9 mouse cellular contexts compared by ENCODE assay signal in genomic region chr11:107385306-107385705, GRCm38 (mm10).
DNase-seq lines count a peak whose midpoint lies in the region; ATAC-seq lines count a peak whose summit lies in the region.
"Had no signal": no experiment of that assay in that cellular context is flagged by ENCODE, and none has a peak within 500 bp of the region (broad histone marks: within the 10 kb centered on the region; RNA-seq: fewer than 3 reads in every experiment).

No protein-coding gene starts in this region.

- no peak for ATAC-seq in forebrain, embryonic 11.5 days (replicated peaks; ENCODE audit: low FRiP score)
- no peak for ATAC-seq in forebrain, embryonic 16.5 days
- ATAC-seq in granulocyte monocyte progenitor cell, adult 5-6 weeks (replicated peaks; ENCODE audit: poor library complexity, severe bottlenecking), result peak; percentile 14; the same call in 1 of the 2 replicates

- no peaks in the 10 kb centered on the region for H3K36me3 ChIP-seq in forebrain, embryonic 11.5 days (ENCODE audit: control insufficient read depth, insufficient read depth, low read length)
- no peaks in the 10 kb centered on the region for H3K36me3 ChIP-seq in forebrain, embryonic 16.5 days (ENCODE audit: control insufficient read depth, insufficient read depth)
- H3K36me3 ChIP-seq: heart, embryonic 15.5 days had no signal

- DNase-seq in forebrain, embryonic 11.5 days (ENCODE audit: low spot score), result peak; percentile 65
- DNase-seq in retina, embryonic 14.5 days (ENCODE audit: low spot score), result peak; percentile 22
- DNase-seq in retina, postnatal 1 day, result no peak
- DNase-seq in natural killer cell, adult 2 months (ENCODE audit: low spot score in 2 of 2), result peak; percentile 67 to 72
- no peak for DNase-seq in layer of hippocampus, postnatal 14 days (ENCODE audit: low spot score in 2 of 2)
- no peak for DNase-seq in right cerebral cortex, adult 18-20 months

- H3K4me1 ChIP-seq in forebrain, embryonic 11.5 days (replicated peaks; ENCODE audit: control insufficient read depth, insufficient read depth, low read length), result peaks cover 6% of the 10 kb centered on the region; the same call in 1 of the 2 replicates
- peaks cover 20% of the 10 kb centered on the region for H3K4me1 ChIP-seq in forebrain, embryonic 16.5 days (replicated peaks; ENCODE audit: control insufficient read depth, insufficient read depth, low read length)

- no peak overlapping the region for H3K9ac ChIP-seq in forebrain, embryonic 11.5 days (ENCODE audit: low read length)
- H3K9ac ChIP-seq in forebrain, embryonic 16.5 days (replicated peaks; ENCODE audit: low read depth, low read length), result no peak overlapping the region
- H3K9ac ChIP-seq: heart, embryonic 15.5 days had no signal

- no peak overlapping the region for H3K4me2 ChIP-seq in forebrain, embryonic 11.5 days (ENCODE audit: low read depth, low read length, severe bottlenecking)
- H3K4me2 ChIP-seq in forebrain, embryonic 16.5 days (ENCODE audit: low read length), result no peak overlapping the region
- H3K4me2 ChIP-seq: heart, embryonic 15.5 days had no signal

- no peaks in the 10 kb centered on the region for H3K27me3 ChIP-seq in forebrain, embryonic 11.5 days (ENCODE audit: control insufficient read depth, insufficient read depth, low read length)
- no peaks in the 10 kb centered on the region for H3K27me3 ChIP-seq in forebrain, embryonic 16.5 days (replicated peaks; ENCODE audit: control insufficient read depth, insufficient read depth, low read length)
- H3K27me3 ChIP-seq: heart, embryonic 15.5 days had no signal

- H3K9me3 ChIP-seq in forebrain, embryonic 11.5 days (ENCODE audit: control insufficient read depth, low read length), result no peaks in the 10 kb centered on the region
- H3K9me3 ChIP-seq in forebrain, embryonic 16.5 days (ENCODE audit: control insufficient read depth, low read length), result no peaks in the 10 kb centered on the region
- H3K9me3 ChIP-seq: heart, embryonic 15.5 days had no signal

- WGBS in forebrain, embryonic 11.5 days, result 65% methylated on average over 4 of the region's 4 CpGs
- WGBS in forebrain, embryonic 16.5 days, result 54% methylated on average over 4 of the region's 4 CpGs

- H3K4me3 ChIP-seq in forebrain, embryonic 11.5 days (ENCODE audit: low read depth, low read length), result no peak overlapping the region
- no peak overlapping the region for H3K4me3 ChIP-seq in forebrain, embryonic 16.5 days (replicated peaks; ENCODE audit: low read length)
- H3K4me3 ChIP-seq: heart, embryonic 15.5 days had no signal

- H3K27ac ChIP-seq in forebrain, embryonic 11.5 days (ENCODE audit: low read depth, low read length), result no peak overlapping the region
- H3K27ac ChIP-seq in forebrain, embryonic 16.5 days (ENCODE audit: low read length), result no peak overlapping the region
- H3K27ac ChIP-seq: heart, embryonic 15.5 days had no signal

Comparison
In these comparisons a context has a peak if more than half of its experiments do, and no peak if none do; other contexts are left out.
1. DNase-seq: peak in forebrain, embryonic 11.5 days (single experiment), retina, embryonic 14.5 days (single experiment) and natural killer cell, adult 2 months (2 of 2); none in retina, postnatal 1 day (single experiment), layer of hippocampus, postnatal 14 days (0 of 2) and right cerebral cortex, adult 18-20 months (single experiment).